Mouse (Mus musculus): Measurements from ENCODE around the gene Gm19345. TPM values are rescaled to one million over a fixed set of nuclear protein-coding genes. Genes with fewer than 3 reads are reported as not detected.

Gene Gm19345
- total RNA-seq, 2 experiments from 2014 or later: 3.0 to 3.3 TPM

- DNase-seq (ENCODE audit: low spot score in 2 of 2): no peak
These were observed 16.1 kb downstream of the Gm19345 start for GRCm38 (mm10) chr7:19867751-19868399.

DNA sequence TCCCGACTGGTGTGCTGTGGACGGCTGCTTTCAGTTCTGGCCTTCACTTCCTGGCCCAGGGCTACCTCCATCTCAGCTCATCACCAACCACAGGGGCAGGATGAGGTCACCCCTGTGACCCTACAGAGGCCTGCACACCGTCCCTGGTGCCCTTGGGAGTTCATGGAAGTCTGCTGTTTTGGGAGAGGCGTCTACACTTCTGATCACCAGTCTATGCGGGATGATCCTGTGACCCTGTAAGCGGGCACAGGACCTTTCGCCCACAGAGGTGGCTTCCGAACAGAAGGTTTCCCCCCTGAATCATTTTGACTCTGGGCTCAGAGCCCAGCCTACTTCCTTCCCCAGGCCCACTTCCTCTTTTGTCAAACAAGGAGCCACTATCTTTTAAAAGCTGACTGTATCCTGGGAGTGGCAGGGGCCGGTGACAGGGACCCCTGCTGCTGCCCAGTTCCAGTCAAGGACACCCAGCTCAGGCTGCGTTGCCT is 19.4 kb downstream of the Gm19345 start:
- DNase-seq (ENCODE audit: low spot score in 2 of 2): no peak

DNA sequence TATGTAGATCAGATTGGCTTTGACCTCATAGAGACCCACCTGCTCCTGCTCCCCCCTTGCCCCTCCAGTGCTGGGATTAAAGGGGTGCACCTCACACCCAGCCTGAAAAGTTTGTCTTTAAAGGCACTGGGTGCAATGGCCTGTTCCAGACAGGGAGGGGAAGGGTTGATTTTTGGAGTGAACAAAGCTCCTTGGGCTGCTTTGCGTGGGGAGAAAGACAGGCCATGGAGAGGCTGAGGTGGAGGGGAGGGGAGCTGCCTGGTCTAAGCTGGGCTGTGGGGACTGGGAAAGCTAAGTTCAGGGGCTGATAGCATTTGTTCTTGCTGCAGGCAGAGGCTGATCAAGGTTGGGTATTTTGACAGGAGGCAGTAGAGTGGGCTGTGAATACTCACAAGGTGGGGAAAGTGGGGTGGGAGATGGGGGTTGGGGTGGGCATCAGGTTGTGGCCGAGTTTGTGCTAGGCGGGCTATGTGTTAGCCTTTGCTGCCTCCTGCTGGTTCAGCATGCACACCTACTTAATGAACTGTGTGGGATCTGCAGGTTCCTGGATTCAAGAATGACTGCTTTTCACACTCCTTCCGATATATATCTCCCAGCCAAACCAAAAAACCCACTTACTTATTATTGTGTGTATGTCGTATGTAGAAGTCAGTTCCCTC is 20.3 kb downstream of the Gm19345 start:
- no peak for DNase-seq (ENCODE audit: low spot score in 2 of 2)

DNA sequence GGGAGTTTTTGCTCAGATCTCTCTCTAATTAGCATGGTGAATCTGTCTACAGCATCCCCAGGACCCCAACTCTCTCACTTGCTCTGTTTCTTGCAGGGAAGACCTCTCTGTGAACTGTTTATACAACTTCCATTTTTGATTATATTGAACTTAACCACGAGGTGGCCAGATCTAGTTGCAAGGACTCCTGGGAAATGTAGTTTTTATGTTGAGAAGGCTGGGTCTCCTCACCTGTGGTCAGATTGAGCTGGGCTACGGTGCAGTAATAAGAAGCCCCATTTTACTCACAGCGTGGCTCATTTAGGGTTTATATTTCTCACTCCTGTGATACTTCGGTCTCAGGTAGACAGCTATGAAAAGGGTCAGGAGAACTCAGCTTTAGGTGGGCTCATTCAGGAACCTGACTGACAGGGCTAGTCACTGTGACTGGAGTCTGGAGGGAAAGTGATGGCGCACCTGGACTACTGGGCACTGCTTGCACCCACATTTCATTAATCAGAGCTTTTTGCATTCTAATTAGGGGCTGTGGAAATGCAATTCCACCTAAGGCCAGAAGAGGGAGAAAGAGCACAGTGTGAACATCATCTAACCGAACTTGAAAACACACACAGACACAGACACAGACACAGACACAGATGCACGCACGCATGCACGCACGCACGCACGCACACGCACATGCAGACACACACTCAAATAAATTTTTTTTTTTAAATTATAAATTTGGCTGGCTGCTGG is 24.3 kb downstream of the Gm19345 start:
- DNase-seq (ENCODE audit: low spot score in 2 of 2): peak; percentile 30 to 74

DNA sequence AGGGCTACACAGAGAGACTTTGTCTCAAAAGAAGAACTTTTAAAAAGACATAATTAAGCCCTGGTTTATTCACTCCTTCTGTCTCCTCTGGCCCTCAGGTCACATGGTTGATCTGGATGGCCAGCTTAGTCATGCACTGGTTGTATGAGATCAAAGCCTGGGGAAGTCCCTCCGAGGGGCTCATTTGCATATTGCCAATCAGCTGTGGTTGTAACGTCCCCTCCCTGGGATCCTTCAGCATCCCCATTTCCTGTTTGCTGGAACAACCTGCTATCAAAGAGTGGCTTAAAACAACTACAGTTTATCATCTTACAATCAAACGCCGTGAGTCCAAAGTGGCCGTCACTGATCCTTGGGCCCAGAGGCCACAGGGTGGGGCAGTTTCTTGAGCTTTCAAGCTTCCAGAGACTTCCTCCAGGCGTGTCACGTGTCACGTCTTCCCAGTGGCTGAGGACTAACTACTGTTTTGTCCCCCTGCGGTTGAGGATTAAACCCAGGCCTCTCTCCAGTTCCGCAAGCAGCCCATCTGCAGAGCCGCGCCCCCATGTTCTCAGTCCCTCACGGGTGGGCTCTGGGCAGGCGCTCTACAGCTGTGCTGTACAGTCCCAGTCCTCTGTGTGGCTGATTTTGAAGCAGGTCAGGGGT is 25.1 kb downstream of the Gm19345 start:
- no peak for DNase-seq (ENCODE audit: low spot score in 2 of 2)

DNA sequence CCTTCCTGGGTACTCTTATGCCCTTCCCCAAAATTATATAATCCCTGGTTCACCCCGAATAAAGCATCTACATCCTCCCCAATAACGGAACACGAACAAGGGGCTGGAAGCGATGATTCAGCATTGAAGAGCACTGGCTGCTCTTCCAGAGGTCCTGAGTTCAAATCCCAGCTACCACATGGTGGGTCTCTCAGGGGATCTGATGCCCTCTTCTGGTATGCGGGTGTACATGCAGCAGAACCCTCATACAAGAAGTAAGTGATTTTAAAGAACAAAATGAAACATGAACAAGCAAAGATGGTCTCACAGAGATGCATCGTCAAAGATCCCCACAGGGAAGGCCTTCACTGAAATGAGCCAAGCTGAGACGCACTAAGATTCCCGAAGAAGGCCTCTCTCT is 29.0 kb downstream of the Gm19345 start:
- no peak for DNase-seq (ENCODE audit: low spot score in 2 of 2)

- DNase-seq (ENCODE audit: low spot score in 2 of 2): no peak
These were observed 36.0 kb downstream of the Gm19345 start, which contains the start of gene Ceacam19 for GRCm38 (mm10) chr7:19887849-19888248. TSS of gene Ceacam19 (minus strand) at chr7:19887965.

DNA sequence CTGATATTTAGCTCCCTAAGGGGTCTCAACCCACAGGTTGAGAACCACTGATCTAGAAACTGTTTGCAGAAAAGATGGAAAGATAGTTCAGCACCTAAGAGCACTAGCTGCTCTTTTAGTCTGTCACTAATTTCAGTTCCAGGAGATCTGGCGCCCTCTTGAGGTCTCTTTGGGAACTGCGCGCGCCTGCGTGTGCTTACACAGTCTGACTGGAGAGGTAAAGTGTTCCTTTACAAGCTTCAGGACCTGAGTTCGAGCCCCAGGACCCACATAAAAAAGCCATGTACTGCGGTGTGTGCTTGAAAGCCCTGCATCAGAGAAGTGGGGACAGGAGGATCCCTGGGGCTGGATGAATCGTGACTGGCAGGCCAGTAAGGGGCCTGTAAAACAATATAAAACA is 38.1 kb downstream of the Gm19345 start:
- DNase-seq (ENCODE audit: low spot score in 2 of 2): peak in 1 of 2 experiments; percentile 33

Other genes with a start within 250 kb of the Gm19345 start
- gene Clasrp, start 247.5 kb upstream of the Gm19345 start, total RNA-seq (2021): 10 to 100 TPM; 85.8 to 95.0 TPM
- 10 to 100 TPM in 1 of 2 experiments, 1 to 10 TPM in 1; 9.9 to 10.5 TPM for gene Relb, start 222.6 kb upstream of the Gm19345 start, total RNA-seq (2021)
- 100 to 1,000 TPM; 151 to 160 TPM for gene Clptm1, start 187.0 kb upstream of the Gm19345 start, total RNA-seq (2021)
- gene Apoc2, start 174.1 kb upstream of the Gm19345 start, total RNA-seq (2021): not detected
- not detected for gene Gm44805, start 170.6 kb upstream of the Gm19345 start, total RNA-seq (2021)
- gene Apoc4, start 170.5 kb upstream of the Gm19345 start, total RNA-seq (2021): not detected
- gene Apoc1, start 159.3 kb upstream of the Gm19345 start, total RNA-seq (2021): 1 to 10 TPM; 6.1 to 6.8 TPM
- 1,000 to 10,000 TPM; 2,679 to 2,697 TPM for gene Apoe, start 152.8 kb upstream of the Gm19345 start, total RNA-seq (2021)
- gene Tomm40, start 136.6 kb upstream of the Gm19345 start, total RNA-seq (2021): 100 to 1,000 TPM; 105 to 115 TPM
- 10 to 100 TPM; 11.6 to 12.7 TPM for gene Nectin2, start 101.5 kb upstream of the Gm19345 start, total RNA-seq (2021)
- gene Bcam, start 81.0 kb upstream of the Gm19345 start, total RNA-seq (2021): 10 to 100 TPM in 1 of 2 experiments, 1 to 10 TPM in 1; 8.8 to 14.0 TPM
- gene Cblc, start 55.2 kb upstream of the Gm19345 start, total RNA-seq (2021): not detected
- gene Bcl3, start 29.2 kb upstream of the Gm19345 start, total RNA-seq (2021): under 1 TPM; 0.38 to 0.78 TPM
- gene Ceacam16, start 9.3 kb downstream of the Gm19345 start, total RNA-seq (2021): not detected
- gene Ceacam19, start 36.0 kb downstream of the Gm19345 start, total RNA-seq (2021): not detected
- gene Pvr, start 69.2 kb downstream of the Gm19345 start, total RNA-seq (2021): 10 to 100 TPM; 10.4 to 11.3 TPM
- not detected for gene Igsf23, start 98.8 kb downstream of the Gm19345 start, total RNA-seq (2021)
- not detected for gene Ceacam20, start 113.4 kb downstream of the Gm19345 start, total RNA-seq (2021)
- not detected for gene Nlrp9b, start 139.5 kb downstream of the Gm19345 start, total RNA-seq (2021)
- not detected for gene Vmn1r91, start 247.7 kb downstream of the Gm19345 start, total RNA-seq (2021)